Comparison of ENCODE assay signal across 10 mouse cellular contexts in genomic region chr14:69503174-69503573, GRCm38 (mm10). TPM values are rescaled to one million over a fixed set of nuclear protein-coding genes. Genes with fewer than 3 reads are reported as not detected.
DNase-seq lines count a peak whose midpoint lies in the region; ATAC-seq and TF ChIP-seq lines count a peak whose summit lies in the region.
"Not testable (repeated sequence)": the region's sequence is repeated elsewhere in the genome, so short reads cannot be mapped to it uniquely, and the experiment has no call there.
"Had no signal": no experiment of that assay in that cellular context is flagged by ENCODE, and none has a peak within 500 bp of the region (broad histone marks: within the 10 kb centered on the region; RNA-seq: fewer than 3 reads in every experiment).

Gm16867 (minus strand) TSS chr14:69503362.

- not testable (repeated sequence) for H3K27me3 ChIP-seq in forebrain, embryonic 13.5 days; heart, embryonic 16.5 days (ENCODE audit: control insufficient read depth, insufficient read depth, low read length); intestine, embryonic 15.5 days (replicated peaks); limb, embryonic 12.5 days; lung, embryonic 15.5 days; midbrain, postnatal 0 days (ENCODE audit: insufficient read depth, low read length); stomach, embryonic 16.5 days (ENCODE audit: control insufficient read depth, insufficient read depth, low read length)

- not testable (repeated sequence) for H3K4me3 ChIP-seq in forebrain, embryonic 13.5 days; heart, embryonic 16.5 days (ENCODE audit: low read length); intestine, embryonic 15.5 days (replicated peaks); limb, embryonic 12.5 days (replicated peaks); lung, embryonic 15.5 days; midbrain, postnatal 0 days (ENCODE audit: low read depth, low read length); stomach, embryonic 16.5 days (replicated peaks; ENCODE audit: low read length)

- not testable (repeated sequence) for TF ChIP-seq CTCF in midbrain, postnatal 0 days (IDR thresholded peaks at IDR 0.05)

- ATAC-seq in cerebellum, adult (ENCODE audit: insufficient number of reproducible peaks, low FRiP score, low TSS enrichment): peak; percentile 99
- ATAC-seq in forebrain, embryonic 13.5 days: peak; percentile 99
- ATAC-seq in heart, embryonic 16.5 days (replicated peaks; ENCODE audit: extremely low read depth, insufficient read depth, low FRiP score): peak; percentile 97
- ATAC-seq in intestine, embryonic 15.5 days: peak; percentile 99
- ATAC-seq in limb, embryonic 12.5 days (ENCODE audit: insufficient number of reproducible peaks, insufficient read depth, low FRiP score, low TSS enrichment, low read depth): peak; percentile 96
- peak; percentile 99 for ATAC-seq in lung, embryonic 15.5 days (ENCODE audit: borderline replicate concordance, extremely low read depth, low FRiP score, low TSS enrichment)
- peak; percentile 98 for ATAC-seq in midbrain, postnatal 0 days (ENCODE audit: low FRiP score)
- ATAC-seq in stomach, embryonic 16.5 days (ENCODE audit: insufficient read depth, low FRiP score): peak; percentile 99

- not testable (repeated sequence) for H3K4me1 ChIP-seq in forebrain, embryonic 13.5 days; heart, embryonic 16.5 days (ENCODE audit: control insufficient read depth, insufficient read depth, low read length); intestine, embryonic 15.5 days (replicated peaks); limb, embryonic 12.5 days (replicated peaks); lung, embryonic 15.5 days; midbrain, postnatal 0 days (ENCODE audit: insufficient read depth, low read length); stomach, embryonic 16.5 days (ENCODE audit: control insufficient read depth, insufficient read depth, low read length)

- not testable (repeated sequence) for H3K27ac ChIP-seq in forebrain, embryonic 13.5 days; heart, embryonic 16.5 days (ENCODE audit: low read length); intestine, embryonic 15.5 days; limb, embryonic 12.5 days; lung, embryonic 15.5 days; midbrain, postnatal 0 days (ENCODE audit: low read depth, low read length); stomach, embryonic 16.5 days (ENCODE audit: low read length)

- not testable (repeated sequence) for H3K9ac ChIP-seq in forebrain, embryonic 13.5 days; heart, embryonic 16.5 days (ENCODE audit: low read length); intestine, embryonic 15.5 days; limb, embryonic 12.5 days (replicated peaks); lung, embryonic 15.5 days; midbrain, postnatal 0 days (replicated peaks; ENCODE audit: low read length, poor library complexity, severe bottlenecking); stomach, embryonic 16.5 days (ENCODE audit: low read length)

- not testable (repeated sequence) for DNase-seq in midbrain, postnatal 0 days (ENCODE audit: low spot score)

- not testable (repeated sequence) for H3K4me2 ChIP-seq in forebrain, embryonic 13.5 days; heart, embryonic 16.5 days (ENCODE audit: low read depth, low read length); intestine, embryonic 15.5 days (replicated peaks); limb, embryonic 12.5 days; lung, embryonic 15.5 days; midbrain, postnatal 0 days (ENCODE audit: low read depth, low read length, poor library complexity, severe bottlenecking); stomach, embryonic 16.5 days (ENCODE audit: low read depth, low read length)

- not testable (repeated sequence) for H3K9me3 ChIP-seq in forebrain, embryonic 13.5 days (replicated peaks); heart, embryonic 16.5 days (replicated peaks; ENCODE audit: control insufficient read depth, low read length); intestine, embryonic 15.5 days; limb, embryonic 12.5 days; lung, embryonic 15.5 days; midbrain, postnatal 0 days (ENCODE audit: low read length); stomach, embryonic 16.5 days (replicated peaks; ENCODE audit: control insufficient read depth, low read length)

- WGBS in forebrain, embryonic 13.5 days: no CpG with 5 or more reads among the region's 29 CpGs
- WGBS in heart, embryonic 16.5 days: no CpG with 5 or more reads among the region's 29 CpGs
- no CpG with 5 or more reads among the region's 29 CpGs for WGBS in intestine, embryonic 15.5 days
- WGBS in limb, embryonic 12.5 days: no CpG with 5 or more reads among the region's 29 CpGs
- no CpG with 5 or more reads among the region's 29 CpGs for WGBS in lung, embryonic 15.5 days
- WGBS in midbrain, postnatal 0 days: no CpG with 5 or more reads among the region's 29 CpGs
- no CpG with 5 or more reads among the region's 29 CpGs for WGBS in stomach, embryonic 16.5 days

- not testable (repeated sequence) for H3K36me3 ChIP-seq in forebrain, embryonic 13.5 days (ENCODE audit: poor library complexity, severe bottlenecking); heart, embryonic 16.5 days (ENCODE audit: control insufficient read depth, insufficient read depth); intestine, embryonic 15.5 days; limb, embryonic 12.5 days; lung, embryonic 15.5 days; midbrain, postnatal 0 days (ENCODE audit: insufficient read depth, low read length); stomach, embryonic 16.5 days (ENCODE audit: control insufficient read depth, insufficient read depth, low read length)

RNA-seq across cellular contexts. Expression of gene Gm16867, which starts in this region (rescaled TPM):
- polyA plus RNA-seq in forebrain, embryonic 13.5 days (2015; fragmentation: Nextera tagmentation; extraction: Ambion mirVana): not detected in 2 replicates
- polyA plus RNA-seq in heart, embryonic 16.5 days (2015; fragmentation: Nextera tagmentation; extraction: Ambion mirVana): not detected in 2 replicates
- polyA plus RNA-seq in intestine, embryonic 15.5 days (2015; fragmentation: Nextera tagmentation; extraction: Ambion mirVana): not detected in 2 replicates
- not detected in 2 replicates for polyA plus RNA-seq in limb, embryonic 12.5 days (2016; fragmentation: Nextera tagmentation; extraction: Ambion mirVana)
- not detected in 2 replicates for polyA plus RNA-seq in lung, embryonic 15.5 days (2015; fragmentation: Nextera tagmentation; extraction: Ambion mirVana)
- total RNA-seq in midbrain, postnatal 0 days (2014; rRNA removed): not detected in 2 replicates
- not detected in 2 replicates for polyA plus RNA-seq in midbrain, postnatal 0 days (2015; fragmentation: Nextera tagmentation; extraction: Ambion mirVana)
- polyA plus RNA-seq in stomach, embryonic 16.5 days (2015; fragmentation: Nextera tagmentation; extraction: Ambion mirVana): not detected in 2 replicates
- total RNA-seq: liver, adult 2 months had no signal
- polyA plus RNA-seq: midbrain, embryonic 10.5 days had no signal

Comparison
In these comparisons a context has a peak if more than half of its experiments do, and no peak if none do; other contexts are left out.
1. Peak in ATAC-seq in forebrain, embryonic 13.5 days; RNA of the gene not detected or under 1 TPM.
2. Peak in ATAC-seq in heart, embryonic 16.5 days; RNA of the gene not detected or under 1 TPM.
3. Peak in ATAC-seq in intestine, embryonic 15.5 days; RNA of the gene not detected or under 1 TPM.
4. Peak in ATAC-seq in limb, embryonic 12.5 days; RNA of the gene not detected or under 1 TPM.
5. Peak in ATAC-seq in lung, embryonic 15.5 days; RNA of the gene not detected or under 1 TPM.
6. Peak in ATAC-seq in midbrain, postnatal 0 days; RNA of the gene not detected or under 1 TPM.
7. Peak in ATAC-seq in stomach, embryonic 16.5 days; RNA of the gene not detected or under 1 TPM.